Mouse (Mus musculus): ENCODE results near the gene Mpc2.

DNA sequence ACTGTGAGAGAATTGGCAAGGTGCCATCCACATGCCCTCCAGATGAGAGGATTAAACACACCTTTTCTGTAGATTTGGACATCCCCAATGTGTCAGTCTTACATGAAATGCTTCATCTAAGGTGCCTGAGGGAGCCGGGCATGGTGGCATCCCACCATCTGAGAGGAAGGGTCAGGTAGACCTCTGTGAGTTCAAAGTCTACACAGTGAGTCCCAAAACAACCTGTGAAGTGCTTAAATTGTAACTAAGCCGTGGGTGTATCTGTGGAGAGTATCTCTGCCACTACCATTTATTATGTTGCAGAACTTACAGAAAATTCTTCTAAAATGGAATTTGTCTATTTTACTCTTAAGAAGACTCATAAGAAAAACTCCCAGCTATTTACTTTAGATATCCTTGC is 25.7 kb downstream of the Mpc2 start:
- TF ChIP-seq CTCF (conservative IDR thresholded peaks at IDR 0.05; ENCODE audit: insufficient read depth, insufficient read length, low read depth, low read length), result no peak
- no peak for TF ChIP-seq POLR2A (IDR thresholded peaks at IDR 0.05; ENCODE audit: low read depth, low read length)
